Mouse (Mus musculus) erythroblast, embryonic 14.5 days (primary cell): Measurements from ENCODE around the gene 1110059E24Rik.

Experiments
- GATA1 ChIP-seq: IDR thresholded peaks from 2 replicates; pipeline ENCODE4 v1.6.1; 2012; ENCODE audit warnings: low read length, inconsistent platforms, mixed read lengths
- TAL1 ChIP-seq: IDR thresholded peaks from 3 replicates; pipeline ENCODE4 v1.6.1; 2012; ENCODE audit warnings: low read length, inconsistent platforms, mixed read lengths

DNA sequence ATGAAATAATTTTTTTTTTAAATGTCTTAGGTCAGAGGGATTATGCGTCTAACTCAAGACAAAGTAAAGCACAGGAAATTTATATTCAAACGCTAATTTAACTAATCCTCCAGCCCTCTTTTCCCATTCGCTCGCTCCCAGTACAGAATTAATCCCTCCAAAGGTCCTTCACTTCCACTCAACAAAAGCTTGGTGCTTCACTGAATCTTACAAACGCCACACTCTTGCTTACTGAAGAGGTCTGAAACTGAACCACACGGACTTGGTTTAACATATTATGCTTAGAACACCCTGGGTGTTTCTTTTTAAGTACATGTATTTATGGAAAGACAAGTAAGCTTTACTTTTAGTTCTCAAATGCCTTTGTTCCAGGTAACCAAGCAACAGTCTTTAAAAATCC lies 41.5 kb downstream of the 1110059E24Rik start:
- TF ChIP-seq TAL1 (no peak), GATA1 (no peak)
